Mouse (Mus musculus) c-Kit-negative CD71-positive TER-119-positive erythroid progenitor cells, embryonic 14.5 days (primary cell): Measurements from ENCODE around the gene Ear10.
"Not testable (repeated sequence)": the region's sequence is repeated elsewhere in the genome, so short reads cannot be mapped to it uniquely, and the experiment has no call there.

Experiments
- DNase-seq: peaks from one replicate; pipeline ENCODE4 v3.0.0-alpha.2; 2013; ENCODE audit warnings: low read depth, low spot score

Gene Ear10

GRCm38 (mm10) chr14:43923459-43923858 lies at the start of gene Ear10:
Ear10 (minus strand) TSS chr14:43923559.
- not testable (repeated sequence) for DNase-seq

- DNase-seq, result not testable (repeated sequence)
Measured at GRCm38 (mm10) chr14:43956769-43957168, 33.4 kb upstream of the Ear10 start, which contains the start of gene Ang5. Ang5 (plus strand) TSS chr14:43957069.

DNA sequence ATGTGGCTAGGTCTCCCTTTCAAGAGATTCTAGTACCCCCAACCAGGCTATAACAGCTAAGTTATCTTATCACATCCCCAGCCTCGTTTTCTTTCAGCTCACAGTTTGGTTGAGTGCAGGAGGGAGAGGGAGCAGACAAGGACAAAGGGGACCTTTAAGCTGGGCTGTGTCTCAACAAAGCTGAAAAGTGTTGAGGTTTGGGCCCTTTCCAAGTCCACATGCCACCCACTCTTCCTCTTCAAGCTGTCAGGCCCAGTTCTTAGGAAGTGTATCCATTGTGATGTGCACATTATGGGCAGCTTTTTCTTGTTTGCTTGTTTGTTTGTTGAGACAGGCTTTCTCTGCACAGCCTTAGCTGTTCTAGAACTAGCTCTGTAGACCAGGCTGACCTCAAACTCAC lies 31.7 kb upstream of the Ear10 start:
- not testable (repeated sequence) for DNase-seq

- DNase-seq, result not testable (repeated sequence)
Measured at GRCm38 (mm10) chr14:43953382-43953781, 30.0 kb upstream of the Ear10 start.

- not testable (repeated sequence) for DNase-seq
Measured at GRCm38 (mm10) chr14:43933399-43933798, 10.0 kb upstream of the Ear10 start.

- DNase-seq, result not testable (repeated sequence)
Measured at GRCm38 (mm10) chr14:43932991-43933390, 9.6 kb upstream of the Ear10 start.

DNA sequence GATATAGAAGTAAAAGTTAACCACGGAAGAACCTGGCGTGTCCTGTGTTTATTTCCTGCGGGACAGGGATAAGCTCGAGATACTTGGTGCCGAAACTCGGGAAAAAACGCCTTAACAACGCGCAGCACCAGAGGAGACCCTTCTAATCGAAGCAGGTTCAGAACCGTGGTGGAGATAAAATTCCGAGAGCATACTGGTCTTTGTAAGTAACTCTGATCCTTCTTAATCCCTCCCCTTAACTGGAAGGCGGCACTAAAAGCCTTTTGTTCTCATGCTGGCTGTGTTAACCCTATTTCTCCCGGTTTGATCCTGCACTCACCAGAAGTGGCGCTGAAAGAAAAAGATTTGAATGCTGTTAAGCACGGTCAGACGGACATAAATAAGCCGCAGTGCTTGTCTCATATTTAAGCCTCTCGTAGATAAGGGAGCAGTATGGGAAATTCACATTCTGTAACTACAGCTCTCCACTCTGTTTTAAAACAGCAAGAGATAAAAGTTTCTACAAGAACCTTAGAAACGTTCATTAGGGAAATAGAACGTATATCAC lies 2.1 kb upstream of the Ear10 start:
- DNase-seq, result not testable (repeated sequence)

DNA sequence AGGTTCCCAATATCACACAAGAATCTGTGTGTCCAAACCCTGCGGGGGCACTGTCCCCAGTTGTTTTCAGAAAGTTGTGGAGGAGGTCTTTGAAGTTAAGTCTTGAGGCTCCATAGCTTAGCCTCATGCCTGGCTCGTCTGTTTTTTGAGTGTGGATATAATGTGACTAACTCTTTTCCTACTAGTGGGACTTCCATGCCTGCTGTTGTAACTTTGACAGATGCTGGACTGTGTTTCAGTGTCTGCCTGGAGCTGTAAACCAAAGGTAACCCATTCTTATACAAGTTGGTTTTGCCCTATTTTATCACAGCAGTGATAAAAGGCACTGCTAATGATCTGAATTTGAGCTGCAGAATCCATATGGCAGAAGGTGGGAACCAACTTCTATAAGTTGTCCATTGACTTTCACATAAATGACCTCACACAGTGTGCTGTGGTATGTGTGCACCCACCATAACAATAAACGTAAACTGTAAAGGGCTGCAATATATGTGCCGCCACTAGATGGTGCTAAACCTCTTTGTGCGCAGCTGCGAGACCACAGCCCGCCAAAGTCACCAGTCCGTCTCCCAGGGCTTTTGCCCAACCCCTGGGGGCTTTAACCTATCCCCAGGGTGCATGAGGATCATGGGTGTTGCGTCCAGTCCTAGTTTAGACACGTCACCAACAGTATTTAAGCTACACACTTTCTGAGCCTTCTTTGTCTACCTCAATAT lies 1.5 kb upstream of the Ear10 start, which contains the start of gene Gm8113:
Gene Gm8113 (plus strand): TSS at position 703 of the 716 bp plus-strand sequence.
- not testable (repeated sequence) for DNase-seq

- DNase-seq, result not testable (repeated sequence)
Measured at GRCm38 (mm10) chr14:43918214-43918613, 5.1 kb downstream of the Ear10 start.

DNA sequence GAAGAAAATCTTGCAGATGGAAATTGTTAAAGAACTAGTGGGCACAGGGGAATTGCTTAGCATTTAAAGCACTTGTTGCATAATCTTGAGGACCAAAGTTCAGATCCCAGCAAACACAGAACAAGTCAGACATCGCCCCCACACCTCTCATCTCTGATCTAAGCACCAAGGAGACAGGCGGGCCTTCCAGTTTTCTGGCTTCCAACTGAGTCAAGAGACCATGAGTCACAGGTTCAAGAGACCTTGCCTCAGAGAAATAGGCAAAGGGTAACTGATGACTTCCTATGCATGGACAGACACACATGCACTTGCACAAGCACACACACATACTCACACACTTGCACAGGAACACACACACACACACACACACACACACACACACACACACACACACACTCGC lies 24.8 kb downstream of the Ear10 start:
- DNase-seq, result not testable (repeated sequence)

GRCm38 (mm10) chr14:43895357-43895756 lies 28.0 kb downstream of the Ear10 start:
- DNase-seq, result not testable (repeated sequence)

GRCm38 (mm10) chr14:43891288-43891687 lies 32.1 kb downstream of the Ear10 start:
- not testable (repeated sequence) for DNase-seq

DNA sequence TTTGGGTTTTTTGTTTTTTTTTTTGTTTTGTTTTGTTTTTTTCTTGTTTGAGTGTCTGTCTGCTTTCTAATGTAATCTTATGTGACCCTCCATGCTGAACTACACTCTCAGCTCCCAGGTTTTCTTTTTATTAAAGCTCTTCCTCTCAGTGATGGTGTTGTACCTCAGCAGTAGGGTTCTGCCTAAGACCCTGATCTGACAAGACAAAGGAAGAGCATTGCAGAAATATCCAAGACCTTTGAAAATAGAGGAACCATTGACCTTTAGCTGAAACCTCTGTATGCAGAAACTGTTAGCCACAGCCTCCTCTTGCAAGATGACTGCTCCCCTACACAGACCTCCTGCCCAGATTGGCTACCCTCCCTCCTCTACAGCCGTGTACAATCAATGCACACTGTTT lies 37.1 kb downstream of the Ear10 start:
- DNase-seq, result not testable (repeated sequence)

- not testable (repeated sequence) for DNase-seq
Measured at GRCm38 (mm10) chr14:43879966-43880545, 43.3 kb downstream of the Ear10 start.

DNA sequence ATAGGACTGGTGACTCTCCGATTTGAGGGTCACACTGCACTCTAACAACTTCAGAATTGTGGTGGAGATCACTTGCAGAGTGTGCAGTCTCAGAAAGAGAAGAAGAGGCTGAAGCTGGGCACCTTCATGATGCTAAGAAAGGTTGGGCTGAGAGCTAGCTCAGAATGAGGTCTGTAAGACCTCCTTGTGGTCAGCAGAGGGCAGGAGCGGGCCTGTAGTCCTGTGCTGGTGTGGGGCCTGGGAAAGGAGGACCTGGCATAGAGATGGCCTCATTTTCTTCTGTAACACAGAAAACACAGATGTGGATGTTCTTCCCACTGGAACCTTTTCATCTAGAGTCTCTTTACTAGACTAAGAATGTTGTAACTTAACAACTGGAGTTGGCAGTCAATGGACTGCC lies 45.6 kb downstream of the Ear10 start:
- not testable (repeated sequence) for DNase-seq

DNA sequence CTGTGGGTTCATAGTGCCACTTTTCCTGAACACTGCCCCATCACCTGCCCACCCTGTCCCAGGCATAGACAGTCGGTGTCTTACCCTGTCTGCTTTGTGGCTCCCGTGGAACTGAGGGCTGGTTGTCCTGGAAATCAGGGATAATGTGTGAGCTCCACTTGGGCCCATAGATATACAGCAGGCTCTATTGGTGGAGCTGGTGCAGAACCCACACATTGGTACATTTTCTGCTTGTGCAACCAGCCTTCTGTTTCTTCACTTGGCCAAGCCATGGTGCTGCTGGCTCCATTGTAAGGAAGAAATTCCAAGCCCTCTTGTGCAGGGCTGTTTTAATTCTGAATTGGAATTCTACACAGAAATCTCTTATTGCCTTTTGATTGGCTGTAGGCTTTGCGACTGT lies 47.9 kb downstream of the Ear10 start, which contains the start of gene Ear1:
Gene Ear1 (minus strand): TSS at position 101 of the 400 bp plus-strand sequence.
- DNase-seq, result not testable (repeated sequence)

DNA sequence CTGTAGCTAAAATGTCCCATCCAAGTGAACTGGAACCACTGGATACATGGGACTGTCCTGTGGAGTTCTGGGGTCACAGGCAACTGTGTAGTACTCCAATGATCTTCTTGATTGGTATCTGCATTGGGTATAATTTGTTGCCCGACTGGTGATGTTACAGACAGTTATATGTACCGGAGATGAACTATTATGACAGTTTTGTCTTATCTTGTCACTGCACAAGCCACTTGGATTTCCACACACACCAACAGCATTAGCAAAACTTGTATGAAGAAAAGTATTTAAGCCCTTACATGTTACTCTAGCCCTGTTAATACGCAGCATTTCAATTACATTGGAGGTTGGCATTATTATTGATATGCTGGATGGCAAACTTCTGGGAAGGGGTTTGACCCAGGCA lies 48.5 kb downstream of the Ear10 start:
- not testable (repeated sequence) for DNase-seq
